Mouse (Mus musculus): ENCODE results near the gene Tnrc6b. TPM values are rescaled to one million over a fixed set of nuclear protein-coding genes. Genes with fewer than 3 reads are reported as not detected.

The Tnrc6b gene
- polyA plus RNA-seq, 1 experiment from 2014 or later = 58.9 TPM

- no peak for ATAC-seq (ENCODE audit: low FRiP score, low read depth)
- no peak overlapping the region for H3K9ac ChIP-seq (replicated peaks)
- WGBS = 86% methylated on average over 3 of the region's 3 CpGs
Observed at GRCm38 (mm10) chr15:80975666-80976065, 264.6 kb downstream of the Tnrc6b start.

GRCm38 (mm10) chr15:80977620-80978334 is 266.7 kb downstream of the Tnrc6b start, which contains the start of gene Sgsm3:
TSS of gene Sgsm3 (plus strand) at chr15:80977765.
- Histone ChIP-seq H3K9me3 (no peaks in the 10 kb centered on the region), H3K9ac (replicated peaks) (peak within 1 kb of the TSS; percentile 77), H3K4me1 (peaks cover 7% of the 10 kb centered on the region; the same call in 1 of the 2 replicates), H3K4me2 (replicated peaks) (peak within 1 kb of the TSS; percentile 67), H3K27me3 (no peaks in the 10 kb centered on the region), H3K36me3 (no peaks in the 10 kb centered on the region), H3K27ac (replicated peaks) (no peak within 1 kb of the TSS), H3K4me3 (peak within 1 kb of the TSS; percentile 86)
- under 1% methylated on average over 56 of the region's 67 CpGs for WGBS
- ATAC-seq (ENCODE audit: low FRiP score, low read depth) = peak; percentile 92

More at GRCm38 (mm10) chr15:80975666-80976065, 264.6 kb downstream of the Tnrc6b start:
- Histone ChIP-seq H3K36me3 (no peaks in the 10 kb centered on the region), H3K4me2 (replicated peaks) (no peak overlapping the region), H3K9me3 (no peaks in the 10 kb centered on the region), H3K4me3 (no peak overlapping the region), H3K27ac (replicated peaks) (no peak overlapping the region), H3K27me3 (no peaks in the 10 kb centered on the region), H3K4me1 (peaks cover 7% of the 10 kb centered on the region; the same call in 1 of the 2 replicates)

GRCm38 (mm10) chr15:80979611-80980010 is 268.5 kb downstream of the Tnrc6b start:
- Histone ChIP-seq H3K36me3 (no peaks in the 10 kb centered on the region), H3K27ac (replicated peaks) (no peak overlapping the region), H3K9me3 (no peaks in the 10 kb centered on the region), H3K4me1 (peaks cover 7% of the 10 kb centered on the region; the same call in 1 of the 2 replicates), H3K4me3 (no peak overlapping the region), H3K4me2 (replicated peaks) (no peak overlapping the region), H3K9ac (replicated peaks) (no peak overlapping the region), H3K27me3 (no peaks in the 10 kb centered on the region)
- ATAC-seq (ENCODE audit: low FRiP score, low read depth) = no peak
- 88% methylated on average over 4 of the region's 4 CpGs for WGBS

GRCm38 (mm10) chr15:80981176-80981575 is 270.1 kb downstream of the Tnrc6b start:
- Histone ChIP-seq H3K9ac (replicated peaks) (no peak overlapping the region), H3K36me3 (no peaks in the 10 kb centered on the region), H3K4me1 (peaks cover 7% of the 10 kb centered on the region; the same call in 1 of the 2 replicates), H3K27me3 (no peaks in the 10 kb centered on the region), H3K4me2 (replicated peaks) (no peak overlapping the region), H3K4me3 (no peak overlapping the region), H3K27ac (replicated peaks) (no peak overlapping the region), H3K9me3 (no peaks in the 10 kb centered on the region)
- ATAC-seq (ENCODE audit: low FRiP score, low read depth) = no peak
- WGBS = 94% methylated on average over 4 of the region's 4 CpGs

- H3K4me3 ChIP-seq = no peak overlapping the region
- H3K27me3 ChIP-seq = no peaks in the 10 kb centered on the region
- no peak overlapping the region for H3K4me2 ChIP-seq (replicated peaks)
- H3K27ac ChIP-seq (replicated peaks) = no peak overlapping the region
- WGBS = 82% methylated on average over 2 of the region's 2 CpGs
- no peaks in the 10 kb centered on the region for H3K9me3 ChIP-seq
- no peak for ATAC-seq (ENCODE audit: low FRiP score, low read depth)
- H3K36me3 ChIP-seq = no peaks in the 10 kb centered on the region
- H3K9ac ChIP-seq (replicated peaks) = no peak overlapping the region
- H3K4me1 ChIP-seq = peaks cover 4% of the 10 kb centered on the region; the same call in 1 of the 2 replicates
Observed at GRCm38 (mm10) chr15:80983264-80983663, 272.2 kb downstream of the Tnrc6b start.

- Histone ChIP-seq H3K9ac (replicated peaks) (no peak overlapping the region), H3K9me3 (no peaks in the 10 kb centered on the region), H3K27ac (replicated peaks) (no peak overlapping the region), H3K27me3 (no peaks in the 10 kb centered on the region), H3K4me1 (no peaks in the 10 kb centered on the region), H3K4me3 (no peak overlapping the region), H3K4me2 (replicated peaks) (no peak overlapping the region), H3K36me3 (no peaks in the 10 kb centered on the region)
- WGBS = 59% methylated on average over 1 of the region's 1 CpGs
- no peak for ATAC-seq (ENCODE audit: low FRiP score, low read depth)
Observed at GRCm38 (mm10) chr15:80988331-80988730, 277.2 kb downstream of the Tnrc6b start.

- no peak overlapping the region for H3K27ac ChIP-seq (replicated peaks)
- H3K4me1 ChIP-seq = no peaks in the 10 kb centered on the region
- no peak overlapping the region for H3K4me2 ChIP-seq (replicated peaks)
- H3K36me3 ChIP-seq = no peaks in the 10 kb centered on the region
- no peaks in the 10 kb centered on the region for H3K9me3 ChIP-seq
- no peak overlapping the region for H3K9ac ChIP-seq (replicated peaks)
- no peak for ATAC-seq (ENCODE audit: low FRiP score, low read depth)
- H3K27me3 ChIP-seq = no peaks in the 10 kb centered on the region
- H3K4me3 ChIP-seq = no peak overlapping the region
- 84% methylated on average over 3 of the region's 3 CpGs for WGBS
Observed at GRCm38 (mm10) chr15:80989712-80990111, 278.6 kb downstream of the Tnrc6b start.

Small RNA genes lying within 50 kb of the gene (microRNA-seq; reads per million reads assigned to microRNA genes)
- 26.5 reads per million, percentile 36 among the genes with 10 or more reads in this experiment for gene Mir5113

Other genes starting within 250 kb of the Tnrc6b start
- gene Enthd1, start 146.2 kb upstream of the Tnrc6b start, polyA plus RNA-seq (2016; fragmentation: Nextera tagmentation; extraction: Ambion mirVana) = not detected in 2 replicates
- 3.0 and 3.7 TPM in 2 replicates for gene Grap2, start 138.7 kb upstream of the Tnrc6b start, polyA plus RNA-seq (2016; fragmentation: Nextera tagmentation; extraction: Ambion mirVana)
- gene Fam83f, start 39.5 kb upstream of the Tnrc6b start, polyA plus RNA-seq (2016; fragmentation: Nextera tagmentation; extraction: Ambion mirVana) = 0.33 and 0.60 TPM in 2 replicates
- 128 and 153 TPM in 2 replicates for gene Adsl, start 237.2 kb downstream of the Tnrc6b start, polyA plus RNA-seq (2016; fragmentation: Nextera tagmentation; extraction: Ambion mirVana)